Mouse (Mus musculus) embryo, embryonic 11 days (tissue): Measurements from ENCODE around the gene Cldn6.

Source experiments
- DNase-seq: peaks from one replicate; pipeline ENCODE4 v3.0.0-alpha.2; 2015

The Cldn6 gene

GRCm38 (mm10) chr17:23722376-23723125 is 43.5 kb downstream of the Cldn6 start, which contains the start of gene 1520401A03Rik:
Gene 1520401A03Rik (minus strand): TSS chr17:23722783.
- DNase-seq = no peak

- DNase-seq = no peak
Measured at GRCm38 (mm10) chr17:23725477-23725876, 46.4 kb downstream of the Cldn6 start.

- DNase-seq = peak; percentile 99
Measured at GRCm38 (mm10) chr17:23725999-23726757, 47.1 kb downstream of the Cldn6 start, which contains the start of gene Pkmyt1. Gene Pkmyt1 (plus strand): TSS chr17:23726336.

DNA sequence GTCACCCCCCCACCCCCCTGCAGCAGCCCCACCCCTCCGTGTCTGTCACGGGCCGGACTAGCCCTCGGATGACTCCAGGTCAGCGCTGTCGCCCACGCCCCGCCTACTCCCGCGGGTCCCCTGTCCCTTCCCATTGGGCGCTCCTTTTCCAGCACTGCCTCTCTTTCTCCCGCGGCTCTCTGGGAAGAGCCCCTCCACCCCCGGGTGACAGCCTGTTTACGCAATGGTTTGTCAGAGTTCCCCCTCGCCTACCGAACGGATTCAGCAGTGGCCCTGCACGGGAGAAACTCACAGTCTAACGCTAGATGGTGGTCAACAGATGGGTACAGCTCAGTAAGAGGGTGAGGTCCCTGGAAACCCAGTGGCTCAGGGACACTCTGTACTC is 47.7 kb downstream of the Cldn6 start:
- DNase-seq = peak; percentile 87

- DNase-seq = no peak
Measured at GRCm38 (mm10) chr17:23730441-23730840, 51.4 kb downstream of the Cldn6 start.
